ENCODE assay signal across 13 mouse cellular contexts in genomic region chr4:150540392-150541094, GRCm38 (mm10).
A peak's percentile ranks its signal among the peaks of the same experiment; 100 is the strongest.
DNase-seq lines count a peak whose midpoint lies in the region; ATAC-seq lines count a peak whose summit lies in the region.
"Had no signal": no experiment of that assay in that cellular context is flagged by ENCODE, and none has a peak within 500 bp of the region (broad histone marks: within the 10 kb centered on the region; RNA-seq: fewer than 3 reads in every experiment).

No protein-coding gene starts in this region.

- ATAC-seq in kidney, embryonic 15.5 days (replicated peaks; ENCODE audit: low FRiP score), result no peak
- no peak for ATAC-seq in hindbrain, embryonic 16.5 days
- ATAC-seq: intestine, embryonic 16.5 days had no signal

- H3K9ac ChIP-seq in kidney, embryonic 15.5 days, result no peak overlapping the region
- H3K9ac ChIP-seq in hindbrain, embryonic 16.5 days (ENCODE audit: low read depth, low read length), result no peak overlapping the region
- H3K9ac ChIP-seq: heart, embryonic 15.5 days; liver, embryonic 13.5 days had no signal

- H3K4me2 ChIP-seq in kidney, embryonic 15.5 days, result no peak overlapping the region
- H3K4me2 ChIP-seq in hindbrain, embryonic 16.5 days (ENCODE audit: low read length), result no peak overlapping the region
- H3K4me2 ChIP-seq: heart, embryonic 15.5 days; liver, embryonic 13.5 days had no signal

- WGBS in kidney, embryonic 15.5 days, result 61% methylated on average over 5 of the region's 5 CpGs
- WGBS in hindbrain, embryonic 16.5 days, result 12% methylated on average over 5 of the region's 5 CpGs

- H3K4me1 ChIP-seq in kidney, embryonic 15.5 days, result peaks cover 6% of the 10 kb centered on the region
- H3K4me1 ChIP-seq in hindbrain, embryonic 16.5 days (ENCODE audit: control insufficient read depth, insufficient read depth, low read depth, low read length), result peaks cover 9% of the 10 kb centered on the region

- H3K4me3 ChIP-seq in kidney, embryonic 15.5 days (replicated peaks), result no peak overlapping the region
- H3K4me3 ChIP-seq in hindbrain, embryonic 16.5 days (ENCODE audit: low read length), result no peak overlapping the region
- H3K4me3 ChIP-seq: heart, embryonic 15.5 days; liver, embryonic 13.5 days had no signal

- intact Hi-C loops in left cerebral cortex, postnatal 36 days (cut with DNase I), result no loop called here

- H3K27ac ChIP-seq in kidney, embryonic 15.5 days, result peak overlapping the region; percentile 1; the same call in 1 of the 2 replicates
- peak overlapping the region; percentile 59 for H3K27ac ChIP-seq in hindbrain, embryonic 16.5 days (ENCODE audit: low read depth, low read length)
- H3K27ac ChIP-seq: heart, embryonic 15.5 days; liver, embryonic 13.5 days had no signal

- no peaks in the 10 kb centered on the region for H3K27me3 ChIP-seq in kidney, embryonic 15.5 days
- H3K27me3 ChIP-seq in hindbrain, embryonic 16.5 days (replicated peaks; ENCODE audit: control insufficient read depth, insufficient read depth, low read length), result no peaks in the 10 kb centered on the region
- H3K27me3 ChIP-seq: heart, embryonic 15.5 days; liver, embryonic 13.5 days had no signal

- H3K9me3 ChIP-seq in kidney, embryonic 15.5 days (replicated peaks), result no peaks in the 10 kb centered on the region
- H3K9me3 ChIP-seq in hindbrain, embryonic 16.5 days (ENCODE audit: control insufficient read depth, low read length), result no peaks in the 10 kb centered on the region
- H3K9me3 ChIP-seq: heart, embryonic 15.5 days; liver, embryonic 13.5 days had no signal

- DNase-seq in kidney, adult 9 months, result no peak
- peak; percentile 50 for DNase-seq in ZHBTc4 (ENCODE audit: low read depth, low spot score)
- DNase-seq in naive thymus-derived CD4-positive, alpha-beta T cell, adult 2 months (ENCODE audit: low read depth), result peak; percentile 55
- DNase-seq in left cerebral cortex, postnatal 36 days (ENCODE audit: low spot score in 2 of 2), result no peak
- no peak for DNase-seq in right cerebral cortex, adult 2 months (ENCODE audit: low spot score in 2 of 2)
- no peak for DNase-seq in frontal cortex, postnatal 36 days (ENCODE audit: low spot score in 2 of 2)
- DNase-seq: cerebellum, postnatal 25 days; gastrocnemius, postnatal 25 days; liver, embryonic 13.5 days had no signal

- peaks cover 26% of the 10 kb centered on the region for H3K36me3 ChIP-seq in kidney, embryonic 15.5 days
- H3K36me3 ChIP-seq in hindbrain, embryonic 16.5 days (ENCODE audit: control insufficient read depth, insufficient read depth, low read length), result peaks cover 6% of the 10 kb centered on the region; the same call in 1 of the 2 replicates

Comparison
In these comparisons a context has a peak if more than half of its experiments do, and no peak if none do; other contexts are left out.
1. DNase-seq: peak in ZHBTc4 (single experiment) and naive thymus-derived CD4-positive, alpha-beta T cell, adult 2 months (single experiment); none in kidney, adult 9 months (single experiment), left cerebral cortex, postnatal 36 days (0 of 2), right cerebral cortex, adult 2 months (0 of 2) and frontal cortex, postnatal 36 days (0 of 2).